Mouse (Mus musculus) liver, embryonic 14.5 days (tissue): ENCODE results near the gene Gucy1a1.

Experiments used
- CTCF ChIP-seq: IDR thresholded peaks from 2 replicates; pipeline ENCODE4 v1.5.1; 2016; ENCODE audit warnings: antibody characterized with exemption, low read depth, control low read depth
- EP300 ChIP-seq: IDR thresholded peaks from 2 replicates; pipeline ENCODE4 v1.6.1; 2016; ENCODE audit warnings: antibody characterized with exemption, low read depth

DNA sequence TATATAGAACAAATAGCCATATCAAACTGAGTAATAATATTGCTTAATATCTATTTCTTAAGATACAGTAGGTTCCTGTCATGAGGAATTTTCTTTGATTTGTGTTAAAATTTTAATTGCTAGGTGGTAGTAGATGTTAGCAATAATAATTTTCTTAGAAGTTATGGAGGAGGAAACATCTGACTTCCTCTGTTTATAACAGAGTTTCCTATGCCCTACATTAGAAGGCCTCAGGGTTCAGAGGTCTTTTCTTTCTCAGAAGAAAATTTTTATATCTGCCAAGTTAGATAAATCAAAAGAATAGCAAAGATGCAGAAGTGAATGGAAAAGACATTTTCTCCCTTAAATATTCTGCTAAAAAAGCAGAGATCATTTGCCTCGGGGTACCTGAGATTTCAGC is 29.9 kb upstream of the Gucy1a1 start:
- no peak for TF ChIP-seq CTCF
- TF ChIP-seq EP300: no peak
